Mouse (Mus musculus) small intestine, adult 2 months (tissue): ENCODE results near the gene Gigyf2.

Experiments used
- CTCF ChIP-seq: fragments of 200-500 bp; IDR thresholded peaks from 2 replicates; pipeline ENCODE4 v1.5.1; 2012; ENCODE audit warnings: low read depth, mild to moderate bottlenecking, control low read depth, inconsistent platforms, low read length, moderate library complexity, mixed read lengths; ENCODE audit not compliant: insufficient replicate concordance, insufficient read length; ENCODE audit errors: extremely low read depth
- POLR2A ChIP-seq: fragments of 200-500 bp; IDR thresholded peaks from 2 replicates; pipeline ENCODE4 v1.6.1; 2012; ENCODE audit warnings: low read depth, mild to moderate bottlenecking, control low read depth, inconsistent platforms, low read length, moderate library complexity

DNA sequence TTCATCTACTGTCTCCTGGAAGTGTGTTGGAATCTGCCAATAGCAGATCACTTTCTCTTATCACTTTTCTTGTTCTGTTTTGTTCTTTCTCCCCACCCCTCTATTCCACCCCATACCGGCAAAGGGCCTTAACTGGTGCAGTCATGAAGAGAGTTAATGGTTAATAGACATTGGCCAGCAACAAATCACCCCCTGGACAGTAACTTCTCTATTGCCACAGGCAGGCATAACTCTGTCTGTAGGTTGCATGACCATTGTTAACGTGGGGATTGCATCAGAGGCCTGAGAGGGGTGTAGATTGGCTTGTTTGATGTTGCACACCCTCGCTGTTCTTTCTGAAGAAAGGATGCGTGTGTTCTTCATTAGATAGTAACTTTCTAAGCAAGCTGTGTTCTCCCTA lies 122.6 kb downstream of the Gigyf2 start:
- TF ChIP-seq CTCF (no peak), POLR2A (no peak)
